Mouse (Mus musculus): Measurements from ENCODE around the gene Alkbh5.

GRCm38 (mm10) chr11:60553091-60553490 is 16.9 kb downstream of the Alkbh5 start:
- TF ChIP-seq EP300 (IDR thresholded peaks at IDR 0.05; ENCODE audit: low read depth): no peak
- TF ChIP-seq CTCF (IDR thresholded peaks at IDR 0.05; ENCODE audit: low read depth): no peak

Data from heart, postnatal 0 days (tissue).